ENCODE assay signal across 8 mouse cellular contexts in genomic region chr2:136139159-136140069, GRCm38 (mm10).
DNase-seq lines count a peak whose midpoint lies in the region; ATAC-seq lines count a peak whose summit lies in the region.

No protein-coding gene starts in this region.

- no peaks in the 10 kb centered on the region for H3K4me1 ChIP-seq in kidney, embryonic 14.5 days (ENCODE audit: control insufficient read depth, insufficient read depth, low read length)
- H3K4me1 ChIP-seq in forebrain, embryonic 11.5 days (replicated peaks; ENCODE audit: control insufficient read depth, insufficient read depth, low read length), result no peaks in the 10 kb centered on the region
- H3K4me1 ChIP-seq in limb, embryonic 10.5 days, result no peaks in the 10 kb centered on the region

- peak; percentile 22 for DNase-seq in kidney, adult 9 months
- peak; percentile 31 for DNase-seq in 416B (ENCODE audit: low read depth)
- DNase-seq in brain, adult 2 months (ENCODE audit: low read depth, low spot score), result peak; percentile 79
- DNase-seq in forebrain, embryonic 11.5 days (ENCODE audit: low spot score), result peak; percentile 59
- DNase-seq in limb, embryonic 10.5 days (ENCODE audit: low spot score), result peak; percentile 43
- DNase-seq in thymus, postnatal 36 days, result no peak

- H3K36me3 ChIP-seq in kidney, embryonic 14.5 days (ENCODE audit: control insufficient read depth, insufficient read depth, low read length), result no peaks in the 10 kb centered on the region
- H3K36me3 ChIP-seq in forebrain, embryonic 11.5 days (ENCODE audit: control insufficient read depth, insufficient read depth, low read length), result no peaks in the 10 kb centered on the region
- H3K36me3 ChIP-seq in limb, embryonic 10.5 days, result no peaks in the 10 kb centered on the region

- H3K27ac ChIP-seq in kidney, embryonic 14.5 days (ENCODE audit: low read depth, low read length), result no peak overlapping the region
- no peak overlapping the region for H3K27ac ChIP-seq in forebrain, embryonic 11.5 days (ENCODE audit: low read depth, low read length)
- H3K27ac ChIP-seq in limb, embryonic 10.5 days, result no peak overlapping the region

- 43% methylated on average over 4 of the region's 4 CpGs for WGBS in kidney, embryonic 14.5 days
- 65% methylated on average over 4 of the region's 4 CpGs for WGBS in forebrain, embryonic 11.5 days
- 72% methylated on average over 4 of the region's 4 CpGs for WGBS in limb, embryonic 10.5 days

- H3K4me2 ChIP-seq in kidney, embryonic 14.5 days (replicated peaks; ENCODE audit: low read depth, low read length), result no peak overlapping the region
- H3K4me2 ChIP-seq in forebrain, embryonic 11.5 days (ENCODE audit: low read depth, low read length, severe bottlenecking), result no peak overlapping the region

- no peak for ATAC-seq in kidney, embryonic 14.5 days (ENCODE audit: low FRiP score, low TSS enrichment)
- ATAC-seq in forebrain, embryonic 11.5 days (replicated peaks; ENCODE audit: low FRiP score), result peak; percentile 32; the same call in 1 of the 2 replicates
- ATAC-seq in megakaryocyte, adult 5-6 weeks (ENCODE audit: poor library complexity, severe bottlenecking), result no peak

- no peaks in the 10 kb centered on the region for H3K27me3 ChIP-seq in kidney, embryonic 14.5 days (ENCODE audit: control insufficient read depth, insufficient read depth, low read length)
- H3K27me3 ChIP-seq in forebrain, embryonic 11.5 days (ENCODE audit: control insufficient read depth, insufficient read depth, low read length), result no peaks in the 10 kb centered on the region
- H3K27me3 ChIP-seq in limb, embryonic 10.5 days (ENCODE audit: low read depth, poor library complexity, severe bottlenecking), result no peaks in the 10 kb centered on the region

- H3K4me3 ChIP-seq in kidney, embryonic 14.5 days (ENCODE audit: low read length), result no peak overlapping the region
- H3K4me3 ChIP-seq in forebrain, embryonic 11.5 days (ENCODE audit: low read depth, low read length), result no peak overlapping the region
- no peak overlapping the region for H3K4me3 ChIP-seq in limb, embryonic 10.5 days

- no peak overlapping the region for H3K9ac ChIP-seq in kidney, embryonic 14.5 days (ENCODE audit: low read depth, low read length)
- no peak overlapping the region for H3K9ac ChIP-seq in forebrain, embryonic 11.5 days (ENCODE audit: low read length)

- no peaks in the 10 kb centered on the region for H3K9me3 ChIP-seq in kidney, embryonic 14.5 days (ENCODE audit: control insufficient read depth, low read length)
- no peaks in the 10 kb centered on the region for H3K9me3 ChIP-seq in forebrain, embryonic 11.5 days (ENCODE audit: control insufficient read depth, low read length)
- no peaks in the 10 kb centered on the region for H3K9me3 ChIP-seq in limb, embryonic 10.5 days (replicated peaks)

Comparison
In these comparisons a context has a peak if more than half of its experiments do, and no peak if none do; other contexts are left out.
1. DNase-seq: peak in kidney, adult 9 months (single experiment), 416B (single experiment), brain, adult 2 months (single experiment), forebrain, embryonic 11.5 days (single experiment) and limb, embryonic 10.5 days (single experiment); none in thymus, postnatal 36 days (0 of 2).